ENCODE assay signal across 9 mouse cellular contexts in genomic region chr1:87936516-87936915, GRCm38 (mm10).
DNase-seq lines count a peak whose midpoint lies in the region; ATAC-seq and TF ChIP-seq lines count a peak whose summit lies in the region.
"Had no signal": no experiment of that assay in that cellular context is flagged by ENCODE, and none has a peak within 500 bp of the region (broad histone marks: within the 10 kb centered on the region; RNA-seq: fewer than 3 reads in every experiment).

No protein-coding gene starts in this region.

- ATAC-seq in G1E (ENCODE audit: extremely low read depth, insufficient number of reproducible peaks, low FRiP score, poor library complexity, severe bottlenecking) = peak; percentile 52
- peak; percentile 70 for ATAC-seq in erythroid progenitor cell, adult 5-6 weeks (replicated peaks; ENCODE audit: low FRiP score, poor library complexity, severe bottlenecking)

- peak overlapping the region; percentile 64 for H3K27ac ChIP-seq in left cerebral cortex, adult 2 months

- TF ChIP-seq CTCF in left cerebral cortex, adult 2 months (IDR thresholded peaks at IDR 0.05) = peak; percentile 63
- peak; percentile 52 for TF ChIP-seq CTCF in G1E (IDR thresholded peaks at IDR 0.05; ENCODE audit: low read depth, low read length)

- H3K4me3 ChIP-seq in left cerebral cortex, adult 2 months = no peak overlapping the region
- no peak overlapping the region for H3K4me3 ChIP-seq in G1E (ENCODE audit: low read depth, low read length)

- H3K36me3 ChIP-seq in G1E (replicated peaks) = peaks cover 98% of the 10 kb centered on the region

- peaks cover 32% of the 10 kb centered on the region for H3K4me1 ChIP-seq in G1E (ENCODE audit: insufficient read depth, low read depth, low read length)

- H3K9me3 ChIP-seq in G1E (replicated peaks) = no peaks in the 10 kb centered on the region

- intact Hi-C loops in left cerebral cortex, adult 2 months (cut with DNase I) = loop anchor here (5.0 to 10.0 kb wide), 2 partner anchors 144 to 492 kb away; no protein-coding TSS in a partner anchor

- no peaks in the 10 kb centered on the region for H3K27me3 ChIP-seq in G1E (ENCODE audit: insufficient read depth, low read length)

- no peak for DNase-seq in left cerebral cortex, adult 2 months (ENCODE audit: extremely low spot score in 1 of 2, low spot score in 2 of 2)
- DNase-seq in left cerebral cortex, adult 18-20 months (ENCODE audit: low spot score in 2 of 2) = no peak
- DNase-seq in CD4-positive helper T cell, adult 2 months (ENCODE audit: low read depth, low spot score) = peak; percentile 43
- DNase-seq in G1E (ENCODE audit: low spot score) = peak; percentile 33
- DNase-seq in c-Kit-positive CD71-positive TER-119-positive erythroid progenitor cells, embryonic 14.5 days (ENCODE audit: low spot score) = no peak
- DNase-seq in layer of hippocampus, adult 18-20 months (ENCODE audit: low spot score in 2 of 2) = no peak
- DNase-seq: heart, postnatal 14 days; layer of hippocampus, postnatal 36 days had no signal

Comparison
In these comparisons a context has a peak if more than half of its experiments do, and no peak if none do; other contexts are left out.
1. DNase-seq: peak in CD4-positive helper T cell, adult 2 months (single experiment) and G1E (single experiment); none in left cerebral cortex, adult 2 months (0 of 2), left cerebral cortex, adult 18-20 months (0 of 2), c-Kit-positive CD71-positive TER-119-positive erythroid progenitor cells, embryonic 14.5 days (single experiment) and layer of hippocampus, adult 18-20 months (0 of 2).